Mouse (Mus musculus) liver, embryonic 14.5 days (tissue): ENCODE results near the gene Ptk6. TPM values are rescaled to one million over a fixed set of nuclear protein-coding genes. Genes with fewer than 3 reads are reported as not detected.

Experiments
- ATAC-seq: fragments of 200-750 bp; cut with Nextera tagmentation; 2 replicates; pipeline ENCODE4 v1.8.0; 2017; ENCODE audit warnings: moderate number of reproducible peaks, mild to moderate bottlenecking, moderate library complexity; ENCODE audit not compliant: insufficient read depth
- DNase-seq, 3 experiments: peaks; one replicate each; pipeline ENCODE4 v3.0.0-alpha.2; 2012 to 2013; ENCODE audit warnings: low read depth in 3 of 3, low spot score in 3 of 3
- H3K27ac ChIP-seq: fragments of 300-500 bp; sonication (generic); 2 replicates; pipeline ENCODE4 v1.5.1; 2014; ENCODE audit warnings: moderate library complexity, mild to moderate bottlenecking, control low read depth, inconsistent platforms
- H3K27me3 ChIP-seq: fragments of 300-500 bp; sonication (generic); 2 replicates; pipeline ENCODE4 v1.6.1; 2014; ENCODE audit warnings: mild to moderate bottlenecking, low read length, moderate library complexity; ENCODE audit not compliant: control insufficient read depth, insufficient read depth
- H3K36me3 ChIP-seq: fragments of 300-500 bp; sonication (generic); replicated peaks from 2 replicates; pipeline ENCODE4 v1.6.1; 2014; ENCODE audit warnings: low read depth; ENCODE audit not compliant: control insufficient read depth, insufficient read depth
- H3K4me1 ChIP-seq, 2 experiments: fragments of 200-500 bp in 1 of 2; fragments of 300-500 bp in 1 of 2; sonication (generic) in 1 of 2; replicated peaks; 2 replicates each; pipeline ENCODE4 v1.6.1; 2012 to 2014; ENCODE audit warnings: antibody characterized with exemption in 1 of 2, inconsistent platforms in 1 of 2, low read length in 1 of 2; ENCODE audit not compliant: control insufficient read depth in 2 of 2, insufficient read depth in 2 of 2
- H3K4me2 ChIP-seq: fragments of 300-500 bp; sonication (generic); 2 replicates; pipeline ENCODE4 v1.6.1; 2014; ENCODE audit warnings: low read depth, mild to moderate bottlenecking, control low read depth, moderate library complexity
- H3K4me3 ChIP-seq, 2 experiments: fragments of 200-500 bp in 1 of 2; fragments of 300-500 bp in 1 of 2; sonication (generic) in 1 of 2; 2 replicates each; pipeline ENCODE4 v1.5.1; 2012 to 2014; ENCODE audit warnings: low read depth in 2 of 2, low read length in 2 of 2, mild to moderate bottlenecking in 2 of 2, control low read depth in 1 of 2, inconsistent platforms in 1 of 2, moderate library complexity in 1 of 2; ENCODE audit not compliant: insufficient read depth in 1 of 2
- H3K9ac ChIP-seq: fragments of 300-500 bp; sonication (generic); replicated peaks from 2 replicates; pipeline ENCODE4 v1.6.1; 2014; ENCODE audit warnings: mild to moderate bottlenecking, control low read depth, moderate library complexity
- H3K9me3 ChIP-seq: fragments of 300-500 bp; sonication (generic); 2 replicates; pipeline ENCODE4 v1.6.1; 2016; ENCODE audit warnings: low read length, mixed read lengths; ENCODE audit not compliant: control insufficient read depth
- CTCF ChIP-seq: IDR thresholded peaks from 2 replicates; pipeline ENCODE4 v1.5.1; 2016; ENCODE audit warnings: antibody characterized with exemption, low read depth, control low read depth
- EP300 ChIP-seq: IDR thresholded peaks from 2 replicates; pipeline ENCODE4 v1.6.1; 2016; ENCODE audit warnings: antibody characterized with exemption, low read depth
- WGBS: fragments of 180-500 bp; shearing (Covaris S2); extraction: QIAGEN DNeasy Blood & Tissue Kit; methylation state at CpG from one replicate; pipeline ENCODE4 v1.1.7; 2014; ENCODE audit not compliant: insufficient replicate concordance; 5-methylcytosine and 5-hydroxymethylcytosine counted together
- polyA plus RNA-seq, 2 experiments: library from polyadenylated mRNA; depleted of rRNA in 1 of 2; stranded (reverse) in 1 of 2; unstranded in 1 of 2; fragments of >200 nt; fragmentation: Nextera tagmentation in 1 of 2; extraction: Ambion mirVana in 1 of 2; gene quantifications; 2 replicates each; pipeline versions ENCODE4 v1.2.1 to v1.2.3; 2012 to 2014

Gene Ptk6
- polyA plus RNA-seq, 2 experiments = 0.06 TPM; not detected in 1

DNA sequence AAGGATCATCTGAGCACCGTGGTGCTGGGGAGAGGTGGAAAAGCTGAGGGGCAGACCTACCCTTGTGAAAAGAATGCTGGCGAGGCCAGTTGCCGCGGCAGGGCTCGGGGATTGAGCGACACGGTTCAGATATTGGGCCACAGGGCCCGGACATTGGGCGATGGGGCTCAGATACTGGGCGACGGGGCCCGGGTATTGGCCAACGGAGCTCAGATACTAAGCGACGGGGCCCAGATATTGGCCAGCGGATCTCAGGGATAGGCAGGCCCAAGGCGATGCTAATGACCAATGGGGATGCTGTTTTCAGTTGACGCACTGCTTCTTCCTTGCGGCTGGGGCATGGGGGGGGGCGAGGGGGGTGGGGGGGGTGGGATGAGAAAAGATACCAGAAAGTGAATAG, 28.6 kb upstream of the Ptk6 start:
- ATAC-seq (no peak), DNase-seq (no peak)
- no peaks in the 10 kb centered on the region; the same call in 1 of the 2 replicates for H3K36me3 ChIP-seq
- H3K27me3 ChIP-seq = no peaks in the 10 kb centered on the region
- no peak overlapping the region for H3K9ac ChIP-seq
- TF ChIP-seq CTCF (no peak), EP300 (no peak)
- 82% methylated on average over 20 of the region's 20 CpGs for WGBS
- no peak overlapping the region for H3K27ac ChIP-seq
- no peaks in the 10 kb centered on the region for H3K9me3 ChIP-seq
- no peaks in the 10 kb centered on the region for H3K4me1 ChIP-seq
- H3K4me3 ChIP-seq = no peak overlapping the region
- no peak overlapping the region for H3K4me2 ChIP-seq

DNA sequence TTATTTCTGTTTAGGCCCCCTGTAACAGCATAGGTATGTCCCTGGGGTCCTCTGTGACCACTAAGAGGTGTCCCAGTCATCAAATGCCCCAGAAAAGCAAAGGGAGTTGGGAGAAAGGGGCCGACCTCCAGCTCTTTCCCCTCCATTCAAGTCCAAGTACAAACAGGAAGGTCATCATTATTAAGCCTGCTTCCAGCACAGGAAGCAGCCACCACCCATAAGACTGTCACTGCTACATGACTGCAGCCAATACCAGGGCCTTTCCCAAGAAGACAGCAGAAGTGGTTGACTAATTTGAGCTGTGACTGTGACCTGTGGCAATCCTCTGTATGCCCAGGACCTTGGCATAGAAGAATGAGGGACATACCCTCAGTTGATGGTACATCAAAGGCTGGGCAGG, 25.7 kb upstream of the Ptk6 start:
- TF ChIP-seq CTCF (no peak), EP300 (no peak)
- 29% methylated on average over 1 of the region's 1 CpGs for WGBS
- no peaks in the 10 kb centered on the region; the same call in 1 of the 2 replicates for H3K36me3 ChIP-seq
- no peaks in the 10 kb centered on the region for H3K27me3 ChIP-seq
- H3K4me2 ChIP-seq = no peak overlapping the region
- no peak overlapping the region for H3K9ac ChIP-seq
- H3K9me3 ChIP-seq = no peaks in the 10 kb centered on the region
- no peak for DNase-seq
- no peak overlapping the region for H3K4me3 ChIP-seq
- ATAC-seq = no peak
- H3K27ac ChIP-seq = no peak overlapping the region
- H3K4me1 ChIP-seq = 0 out of 4 replicates have a peak, but pooled peaks cover 0 to 1% of the 10 kb centered on the region in 2 experiments

DNA sequence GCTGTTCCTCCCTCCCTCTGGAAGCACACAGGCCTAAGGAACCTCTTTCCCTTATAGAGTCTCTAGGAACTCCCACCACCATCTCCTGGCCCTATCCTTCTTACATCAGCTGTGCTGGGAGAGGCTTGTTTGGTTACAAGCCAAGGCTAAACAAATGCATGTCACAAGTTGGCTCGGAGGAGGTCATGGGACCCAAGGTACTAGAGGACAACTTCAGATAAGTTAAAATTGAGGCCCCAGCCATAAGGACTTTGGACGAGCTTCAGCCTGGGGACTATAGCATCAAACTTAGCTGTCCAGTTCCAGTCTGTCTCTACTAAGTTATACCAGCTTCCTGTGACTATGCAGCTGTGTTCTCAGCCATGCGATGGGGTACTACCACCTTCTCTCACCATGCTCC, 24.5 kb upstream of the Ptk6 start:
- TF ChIP-seq EP300 (no peak), CTCF (no peak)
- Histone ChIP-seq H3K27ac (no peak overlapping the region), H3K36me3 (no peaks in the 10 kb centered on the region; the same call in 1 of the 2 replicates), H3K4me3 (no peak overlapping the region), H3K27me3 (no peaks in the 10 kb centered on the region), H3K9ac (no peak overlapping the region), H3K9me3 (no peaks in the 10 kb centered on the region), H3K4me1 (0 out of 4 replicates have a peak, but pooled peaks cover 0 to 1% of the 10 kb centered on the region in 2 experiments), H3K4me2 (no peak overlapping the region)
- 69% methylated on average over 3 of the region's 3 CpGs for WGBS
- ATAC-seq (no peak), DNase-seq (no peak)

DNA sequence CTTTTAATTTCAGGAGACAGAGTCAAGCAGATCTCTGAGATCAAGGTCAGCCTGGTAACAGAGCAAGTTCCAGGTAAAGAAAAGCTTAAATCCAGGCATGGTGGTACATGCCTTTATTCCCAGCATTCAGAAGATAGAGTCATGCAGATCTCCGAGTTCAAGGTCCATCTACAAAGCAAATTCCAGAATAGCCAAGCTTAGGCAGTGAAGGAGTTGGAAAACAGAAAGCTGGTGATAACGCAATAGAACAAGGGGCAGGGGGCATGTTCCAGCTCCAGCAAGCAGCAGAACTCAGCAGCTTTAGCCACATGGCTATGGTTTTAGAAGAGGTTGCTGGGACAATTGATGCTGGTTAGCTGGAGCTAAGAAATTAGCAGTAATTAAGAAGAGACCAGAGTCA, 22.4 kb upstream of the Ptk6 start:
- Histone ChIP-seq H3K27ac (no peak overlapping the region), H3K4me2 (no peak overlapping the region), H3K9me3 (no peaks in the 10 kb centered on the region), H3K4me3 (no peak overlapping the region), H3K9ac (no peak overlapping the region), H3K27me3 (peaks cover 1% of the 10 kb centered on the region), H3K36me3 (no peaks in the 10 kb centered on the region; the same call in 1 of the 2 replicates), H3K4me1 (peaks cover 0 to 4% of the 10 kb centered on the region in 2 experiments; a peak in 2 of 4 replicates)
- ATAC-seq (no peak), DNase-seq (no peak)
- WGBS = 67% methylated on average over 2 of the region's 2 CpGs
- TF ChIP-seq CTCF (no peak), EP300 (no peak)

DNA sequence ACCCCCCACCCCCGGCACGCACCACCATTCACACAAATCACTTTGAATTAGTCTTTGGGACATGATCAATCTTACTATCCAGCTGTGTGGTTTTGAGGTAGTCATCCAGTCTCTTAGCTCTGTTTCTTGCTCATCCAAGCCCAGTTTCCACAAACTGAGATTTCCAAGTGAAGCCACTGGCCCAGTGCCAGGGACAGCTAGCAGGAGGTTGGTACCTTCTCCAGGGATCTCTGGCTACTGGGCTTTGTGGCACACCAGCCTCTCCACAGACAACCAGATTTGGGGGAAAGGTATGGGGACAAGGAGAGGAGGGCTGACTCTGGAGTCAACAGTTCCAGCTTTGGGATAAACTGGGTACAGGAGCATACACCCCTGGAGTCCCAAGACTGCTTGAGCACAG, 17.8 kb upstream of the Ptk6 start:
- Histone ChIP-seq H3K27ac (no peak overlapping the region), H3K27me3 (peaks cover 6% of the 10 kb centered on the region), H3K9me3 (no peaks in the 10 kb centered on the region), H3K36me3 (no peaks in the 10 kb centered on the region), H3K4me2 (peak overlapping the region; percentile 49), H3K9ac (no peak overlapping the region), H3K4me1 (peaks cover 6 to 15% of the 10 kb centered on the region in 2 experiments), H3K4me3 (no peak overlapping the region)
- WGBS = 15% methylated on average over 2 of the region's 2 CpGs
- ATAC-seq = no peak
- DNase-seq = no peak
- TF ChIP-seq EP300 = no peak
- TF ChIP-seq CTCF = no peak
